In the genomic region with DNA sequence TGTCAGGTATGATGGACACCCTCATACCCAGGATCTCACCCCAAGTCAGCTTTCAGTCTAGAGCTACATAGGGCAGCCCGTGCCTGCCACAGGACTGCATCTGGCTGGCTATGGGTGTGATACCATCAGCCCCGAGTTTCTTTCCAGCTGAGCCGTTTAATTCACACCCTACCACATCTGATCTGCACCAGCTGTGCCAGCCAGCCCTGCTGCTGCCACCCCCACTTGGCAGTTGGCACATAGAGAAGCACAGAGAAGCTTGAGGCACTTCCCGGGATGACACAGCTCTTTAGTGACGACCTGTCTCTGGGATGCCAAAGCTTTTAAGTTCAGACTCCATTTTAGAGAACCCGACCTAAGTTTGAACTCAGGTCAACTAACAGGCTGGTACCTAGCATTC, we compare ENCODE assay signal across 41 mouse cellular contexts. TPM values are rescaled to one million over a fixed set of nuclear protein-coding genes. Genes with fewer than 3 reads are reported as not detected.
"Had no signal": no experiment of that assay in that cellular context is flagged by ENCODE, and none has a peak within 500 bp of the region (broad histone marks: within the 10 kb centered on the region; RNA-seq: fewer than 3 reads in every experiment).

No protein-coding gene starts in this region.

- H3K27me3 ChIP-seq: heart, embryonic 13.5 days; heart, embryonic 15.5 days; hindbrain, embryonic 13.5 days; hindbrain, embryonic 15.5 days; kidney, embryonic 15.5 days; limb, embryonic 13.5 days; limb, embryonic 15.5 days; liver, embryonic 12.5 days had no signal

- H3K27ac ChIP-seq: heart, adult 2 months; heart, embryonic 13.5 days; heart, embryonic 15.5 days; hindbrain, embryonic 13.5 days; hindbrain, embryonic 15.5 days; hindbrain, postnatal 0 days; kidney, embryonic 15.5 days; kidney, postnatal 0 days; limb, embryonic 13.5 days; limb, embryonic 15.5 days; liver, embryonic 12.5 days had no signal

- DNase-seq: gastrocnemius, postnatal 14 days; gastrocnemius, postnatal 36 days; heart, adult 11 months; heart, adult 2 months; heart, postnatal 14 days; heart, postnatal 36 days; kidney, adult 11 months; kidney, adult 2 months; kidney, adult 9 months; kidney, postnatal 14 days; kidney, postnatal 36 days; layer of hippocampus, adult 9-11 months; layer of hippocampus, postnatal 36 days had no signal

- H3K4me1 ChIP-seq: heart, embryonic 13.5 days; heart, embryonic 15.5 days; hindbrain, embryonic 13.5 days; hindbrain, embryonic 15.5 days; kidney, embryonic 15.5 days; limb, embryonic 13.5 days; limb, embryonic 15.5 days; liver, embryonic 12.5 days had no signal

- H3K36me3 ChIP-seq: heart, embryonic 13.5 days; heart, embryonic 15.5 days; hindbrain, embryonic 13.5 days; hindbrain, embryonic 15.5 days; kidney, embryonic 15.5 days; limb, embryonic 13.5 days; limb, embryonic 15.5 days; liver, embryonic 12.5 days had no signal

- H3K4me3 ChIP-seq: heart, adult 2 months; heart, embryonic 13.5 days; heart, embryonic 15.5 days; hindbrain, embryonic 13.5 days; hindbrain, embryonic 15.5 days; kidney, embryonic 15.5 days; limb, embryonic 13.5 days; limb, embryonic 15.5 days; liver, embryonic 12.5 days had no signal

RNA-seq across cellular contexts. Expression of gene Zdhhc25, which starts 51.8 kb away (rescaled TPM):
- total RNA-seq: gastrocnemius, adult 18-20 months; gastrocnemius, adult 8-10 months; gastrocnemius, postnatal 14 days; gastrocnemius, postnatal 36 days; heart, adult 2 months; heart, postnatal 14 days; heart, postnatal 36 days; hematopoietic stem cell, adult 5-6 weeks; hindbrain, postnatal 0 days; layer of hippocampus, adult 18-20 months; layer of hippocampus, adult 8-10 months; layer of hippocampus, postnatal 14 days; layer of hippocampus, postnatal 36 days; left cerebral cortex, adult 18-20 months; left cerebral cortex, adult 8-10 months; left cerebral cortex, postnatal 10 days; left cerebral cortex, postnatal 36 days; liver, adult 2 months had no signal
- polyA plus RNA-seq: heart, embryonic 11.5 days; heart, embryonic 13.5 days; heart, embryonic 15.5 days; heart, postnatal 0 days; hindbrain, embryonic 11.5 days; hindbrain, embryonic 13.5 days; hindbrain, embryonic 15.5 days; hindbrain, postnatal 0 days; intestine, embryonic 14.5 days; intestine, embryonic 16.5 days; kidney, adult 2 months; kidney, embryonic 15.5 days; kidney, postnatal 0 days; large intestine, adult 2 months; limb, embryonic 11.5 days; limb, embryonic 13.5 days; limb, embryonic 15.5 days; liver, adult 2 months; liver, embryonic 12.5 days had no signal
